Mouse (Mus musculus): Measurements from ENCODE around the gene Zbtb7b.

- TF ChIP-seq CTCF (IDR thresholded peaks at IDR 0.05; ENCODE audit: borderline replicate concordance, insufficient read depth, low read length): no peak
- TF ChIP-seq POLR2A (IDR thresholded peaks at IDR 0.05; ENCODE audit: low read depth, low read length): no peak
These were observed 836 bp upstream of the Zbtb7b start for GRCm38 (mm10) chr3:89395419-89395805.

All from embryonic fibroblast, embryonic 13.5 days (primary cell).